Mouse (Mus musculus) layer of hippocampus, adult 2 months (tissue): ENCODE data around the gene Elmo2. TPM values are rescaled to one million over a fixed set of nuclear protein-coding genes. Genes with fewer than 3 reads are reported as not detected.

Source experiments
- DNase-seq, 2 experiments: peaks; one replicate each; pipeline ENCODE4 v3.0.0; 2022; ENCODE audit warnings: low spot score in 2 of 2
- H3K27ac ChIP-seq: fragments of 200-600 bp; 2 replicates; pipeline ENCODE4 v1.8.1; 2022
- H3K4me3 ChIP-seq: fragments of 200-600 bp; 2 replicates; pipeline ENCODE4 v1.8.1; 2022; ENCODE audit warnings: mild to moderate bottlenecking
- CTCF ChIP-seq: fragments of 200-600 bp; conservative IDR thresholded peaks from 2 replicates; pipeline ENCODE4 v1.8.1; 2022; ENCODE audit warnings: antibody characterized with exemption, mild to moderate bottlenecking, moderate library complexity
- long read RNA-seq, 2 experiments: library from polyadenylated mRNA; stranded (forward); transcript quantifications; one replicate each; pipeline ENCODE4 v2.0.0; 2021; ENCODE audit warnings: borderline mapping rate in 2 of 2
- total RNA-seq, 2 experiments: library from RNA; stranded (reverse); gene quantifications; 2 replicates each; pipeline ENCODE4 v1.2.3; 2021

The Elmo2 gene
- 100 to 1,000 TPM; 200 to 202 TPM for total RNA-seq
- long read RNA-seq, experiment 1, transcript Elmo2-203 (21 exons, 3,466 nt), result major isoform, 153 of 224 reads
- long read RNA-seq, experiment 1, partial matches to known transcripts, result 27 of 224 reads
- long read RNA-seq, experiment 1, other reads (novel, unspliced or antisense), result 42 of 224 reads
- long read RNA-seq, experiment 2, full-length matches to known transcripts, result 162 of 258 reads
- long read RNA-seq, experiment 2, partial matches to known transcripts, result 26 of 258 reads
- long read RNA-seq, experiment 2, other reads (novel, unspliced or antisense), result 70 of 258 reads

GRCm38 (mm10) chr2:165326304-165327190 lies at the start of gene Elmo2:
Gene Elmo2 (minus strand): TSS chr2:165326479.
- peak; percentile 97 to 98 for DNase-seq
- Histone ChIP-seq H3K27ac (peak within 1 kb of the TSS; percentile 98), H3K4me3 (peak within 1 kb of the TSS; percentile 87)
- TF ChIP-seq CTCF, result 0 out of 2 replicates have a peak, but pooled peaks have one; percentile 19

GRCm38 (mm10) chr2:165376001-165376400 lies 49.7 kb upstream of the Elmo2 start:
- no peak for TF ChIP-seq CTCF
- Histone ChIP-seq H3K4me3 (no peak overlapping the region), H3K27ac (no peak overlapping the region)
- no peak for DNase-seq

GRCm38 (mm10) chr2:165375478-165375877 lies 49.2 kb upstream of the Elmo2 start:
- no peak for DNase-seq
- TF ChIP-seq CTCF, result no peak
- Histone ChIP-seq H3K27ac (no peak overlapping the region), H3K4me3 (no peak overlapping the region)

GRCm38 (mm10) chr2:165371066-165371465 lies 44.8 kb upstream of the Elmo2 start:
- TF ChIP-seq CTCF, result no peak
- peak overlapping the region; percentile 30 for H3K4me3 ChIP-seq
- peak in 1 of 2 experiments; percentile 23 for DNase-seq
- H3K27ac ChIP-seq, result no peak overlapping the region

- no peak overlapping the region for H3K4me3 ChIP-seq
- no peak overlapping the region for H3K27ac ChIP-seq
- DNase-seq, result no peak
- TF ChIP-seq CTCF, result no peak
These were observed 44.1 kb upstream of the Elmo2 start for GRCm38 (mm10) chr2:165370348-165370747.

- peak within 1 kb of the TSS; percentile 44 for H3K4me3 ChIP-seq
- TF ChIP-seq CTCF, result no peak
- DNase-seq, result no peak
- H3K27ac ChIP-seq, result no peak within 1 kb of the TSS
These were observed 42.2 kb upstream of the Elmo2 start, which contains the start of gene Zfp663 for GRCm38 (mm10) chr2:165368496-165368895. Gene Zfp663 (minus strand): TSS chr2:165368729.

DNA sequence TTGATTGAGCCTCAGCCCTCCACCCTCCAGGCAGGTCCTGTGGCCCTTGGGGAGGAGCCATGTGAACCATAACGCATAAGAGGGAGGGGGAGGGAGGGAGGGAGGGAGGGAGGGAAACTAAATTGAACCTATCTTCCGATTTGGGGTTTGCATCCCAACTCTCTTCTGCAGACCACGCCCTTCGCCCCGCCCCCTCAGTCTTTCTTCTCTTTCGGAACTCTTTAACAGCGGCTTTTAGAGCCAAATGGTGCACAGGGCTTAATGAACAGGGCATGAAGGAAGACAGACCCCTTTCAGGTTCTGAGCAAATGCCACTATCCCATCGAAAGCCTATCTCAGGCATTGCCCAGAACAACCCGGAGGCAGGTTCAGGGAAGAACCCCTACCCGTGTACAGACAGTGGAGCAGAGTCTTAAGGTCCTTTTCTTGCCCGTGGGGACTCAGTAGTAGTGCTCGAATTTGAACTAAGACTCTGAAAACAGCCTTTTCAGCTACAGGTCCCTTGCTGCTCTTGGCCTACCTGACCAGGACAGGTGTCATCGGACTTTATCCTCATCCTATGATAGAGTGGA lies 41.7 kb upstream of the Elmo2 start:
- TF ChIP-seq CTCF, result no peak
- DNase-seq, result no peak
- Histone ChIP-seq H3K4me3 (peak overlapping the region; percentile 44), H3K27ac (no peak overlapping the region)

DNA sequence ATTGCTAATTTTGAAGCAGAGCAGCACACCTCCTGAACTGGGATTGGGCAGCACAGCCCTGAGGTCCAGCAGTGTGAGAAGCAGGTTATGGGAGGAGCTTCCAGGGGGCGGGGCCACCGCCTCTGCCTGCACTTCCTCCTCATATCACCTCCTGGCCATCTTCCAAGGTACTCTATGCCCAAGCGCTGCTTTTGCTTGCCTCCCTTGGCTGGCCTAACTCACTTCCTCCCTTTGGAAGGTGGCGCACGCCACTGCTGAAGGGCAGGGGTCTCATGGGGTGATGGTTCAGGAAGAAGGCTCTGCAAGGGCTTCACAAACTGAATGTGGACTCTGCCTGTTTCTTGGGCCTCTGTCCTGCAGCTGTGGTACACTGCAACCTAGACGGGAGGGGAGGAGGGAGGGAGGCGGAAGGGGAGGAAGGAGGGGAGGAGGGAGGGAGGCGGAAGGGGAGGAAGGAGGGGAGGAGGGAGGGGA lies 40.8 kb upstream of the Elmo2 start:
- Histone ChIP-seq H3K4me3 (no peak overlapping the region), H3K27ac (no peak overlapping the region)
- DNase-seq, result no peak
- no peak for TF ChIP-seq CTCF

- peak; percentile 95 for TF ChIP-seq CTCF
- Histone ChIP-seq H3K27ac (no peak overlapping the region), H3K4me3 (peak overlapping the region; percentile 32; the same call in 1 of the 2 replicates)
- peak in 1 of 2 experiments; percentile 68 for DNase-seq
These were observed 38.2 kb upstream of the Elmo2 start for GRCm38 (mm10) chr2:165364334-165365091.

GRCm38 (mm10) chr2:165363282-165363681 lies 37.0 kb upstream of the Elmo2 start:
- TF ChIP-seq CTCF, result peak; percentile 48
- Histone ChIP-seq H3K27ac (no peak overlapping the region), H3K4me3 (no peak overlapping the region)
- DNase-seq, result no peak

DNA sequence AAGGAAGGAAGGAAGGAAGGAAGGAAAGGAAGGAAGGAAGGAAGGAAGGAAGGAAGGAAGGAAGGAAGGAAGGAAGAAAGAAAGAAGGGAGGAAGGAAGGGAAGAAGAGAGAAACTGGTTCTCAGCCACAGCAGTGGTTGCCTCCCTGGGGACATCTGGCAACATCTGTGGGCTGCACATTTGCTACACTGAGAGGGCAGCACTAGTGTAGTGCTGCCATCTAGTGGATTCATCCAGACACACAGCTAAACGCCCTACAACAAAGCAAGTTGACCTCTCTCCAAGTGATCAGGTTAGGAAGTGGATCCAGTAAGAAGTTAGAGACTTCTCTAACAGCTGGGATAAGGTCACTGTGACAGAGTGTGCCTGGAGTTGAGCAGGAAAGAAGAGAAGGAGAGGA lies 34.6 kb upstream of the Elmo2 start:
- H3K4me3 ChIP-seq, result no peak overlapping the region
- no peak overlapping the region for H3K27ac ChIP-seq
- peak; percentile 40 to 62 for DNase-seq
- TF ChIP-seq CTCF, result peak; percentile 86

GRCm38 (mm10) chr2:165351828-165352513 lies 25.7 kb upstream of the Elmo2 start:
- TF ChIP-seq CTCF, result no peak
- Histone ChIP-seq H3K27ac (peak overlapping the region; percentile 88), H3K4me3 (peak overlapping the region; percentile 28)
- DNase-seq, result peak; percentile 50 to 66
